Comparison of ENCODE assay signal across 7 mouse cellular contexts in genomic region chr2:181766672-181767557, GRCm38 (mm10). TPM values are rescaled to one million over a fixed set of nuclear protein-coding genes. Genes with fewer than 3 reads are reported as not detected.
DNase-seq lines count a peak whose midpoint lies in the region; ATAC-seq lines count a peak whose summit lies in the region.

No protein-coding gene starts in this region.

- H3K9ac ChIP-seq in hindbrain, embryonic 15.5 days = peak overlapping the region; percentile 60
- peak overlapping the region; percentile 73 for H3K9ac ChIP-seq in midbrain, embryonic 15.5 days

- no peaks in the 10 kb centered on the region for H3K36me3 ChIP-seq in hindbrain, embryonic 15.5 days
- H3K36me3 ChIP-seq in midbrain, embryonic 15.5 days (replicated peaks) = no peaks in the 10 kb centered on the region

- peak overlapping the region; percentile 71 for H3K4me2 ChIP-seq in hindbrain, embryonic 15.5 days
- H3K4me2 ChIP-seq in midbrain, embryonic 15.5 days = peak overlapping the region; percentile 77

- peak; percentile 85 for ATAC-seq in hindbrain, embryonic 15.5 days (ENCODE audit: low FRiP score, low read depth)
- ATAC-seq in midbrain, embryonic 15.5 days (replicated peaks) = peak; percentile 81

- peaks cover 63% of the 10 kb centered on the region for H3K4me1 ChIP-seq in hindbrain, embryonic 15.5 days (replicated peaks)
- H3K4me1 ChIP-seq in midbrain, embryonic 15.5 days = peaks cover 57% of the 10 kb centered on the region

- WGBS in hindbrain, embryonic 15.5 days = 16% methylated on average over 14 of the region's 14 CpGs
- 11% methylated on average over 14 of the region's 14 CpGs for WGBS in midbrain, embryonic 15.5 days

- H3K4me3 ChIP-seq in hindbrain, embryonic 15.5 days = peak overlapping the region; percentile 50
- peak overlapping the region; percentile 61 for H3K4me3 ChIP-seq in midbrain, embryonic 15.5 days

- no peaks in the 10 kb centered on the region for H3K27me3 ChIP-seq in hindbrain, embryonic 15.5 days
- no peaks in the 10 kb centered on the region for H3K27me3 ChIP-seq in midbrain, embryonic 15.5 days (replicated peaks)

- peak overlapping the region; percentile 90 for H3K27ac ChIP-seq in hindbrain, embryonic 15.5 days (replicated peaks)
- H3K27ac ChIP-seq in midbrain, embryonic 15.5 days = peak overlapping the region; percentile 93

- H3K9me3 ChIP-seq in hindbrain, embryonic 15.5 days = no peaks in the 10 kb centered on the region
- H3K9me3 ChIP-seq in midbrain, embryonic 15.5 days = no peaks in the 10 kb centered on the region

- peak; percentile 65 for DNase-seq in cerebellum, adult 11 months
- peak; percentile 73 to 79 for DNase-seq in cerebellum, postnatal 14 days
- no peak for DNase-seq in lung, postnatal 25 days (ENCODE audit: low spot score)
- DNase-seq in gastrocnemius, adult 8-10 months (ENCODE audit: low spot score in 2 of 2) = no peak
- DNase-seq in urinary bladder, postnatal 10 days (ENCODE audit: low spot score) = no peak

RNA-seq across cellular contexts. Expression of gene Myt1, which starts 3.8 kb away (rescaled TPM):
- 14.8 and 19.1 TPM in 2 replicates for polyA plus RNA-seq in hindbrain, embryonic 15.5 days (2015; fragmentation: Nextera tagmentation; extraction: Ambion mirVana)
- 22.0 and 24.6 TPM in 2 replicates for polyA plus RNA-seq in midbrain, embryonic 15.5 days (2015; fragmentation: Nextera tagmentation; extraction: Ambion mirVana)
- not detected for total RNA-seq in gastrocnemius, adult 8-10 months (2022)

RNA-seq across cellular contexts. Expression of gene Oprl1, which starts 52.1 kb away (rescaled TPM):
- 83.9 and 86.4 TPM in 2 replicates for polyA plus RNA-seq in hindbrain, embryonic 15.5 days (2015; fragmentation: Nextera tagmentation; extraction: Ambion mirVana)
- 106 and 107 TPM in 2 replicates for polyA plus RNA-seq in midbrain, embryonic 15.5 days (2015; fragmentation: Nextera tagmentation; extraction: Ambion mirVana)
- not detected for total RNA-seq in gastrocnemius, adult 8-10 months (2022)

Comparison
In these comparisons a context has a peak if more than half of its experiments do, and no peak if none do; other contexts are left out.
1. DNase-seq: peak in cerebellum, adult 11 months (single experiment) and cerebellum, postnatal 14 days (2 of 2); none in lung, postnatal 25 days (single experiment), gastrocnemius, adult 8-10 months (0 of 2) and urinary bladder, postnatal 10 days (single experiment).